Mouse (Mus musculus): Measurements from ENCODE around the gene Zfp799.

Gene Zfp799

DNA sequence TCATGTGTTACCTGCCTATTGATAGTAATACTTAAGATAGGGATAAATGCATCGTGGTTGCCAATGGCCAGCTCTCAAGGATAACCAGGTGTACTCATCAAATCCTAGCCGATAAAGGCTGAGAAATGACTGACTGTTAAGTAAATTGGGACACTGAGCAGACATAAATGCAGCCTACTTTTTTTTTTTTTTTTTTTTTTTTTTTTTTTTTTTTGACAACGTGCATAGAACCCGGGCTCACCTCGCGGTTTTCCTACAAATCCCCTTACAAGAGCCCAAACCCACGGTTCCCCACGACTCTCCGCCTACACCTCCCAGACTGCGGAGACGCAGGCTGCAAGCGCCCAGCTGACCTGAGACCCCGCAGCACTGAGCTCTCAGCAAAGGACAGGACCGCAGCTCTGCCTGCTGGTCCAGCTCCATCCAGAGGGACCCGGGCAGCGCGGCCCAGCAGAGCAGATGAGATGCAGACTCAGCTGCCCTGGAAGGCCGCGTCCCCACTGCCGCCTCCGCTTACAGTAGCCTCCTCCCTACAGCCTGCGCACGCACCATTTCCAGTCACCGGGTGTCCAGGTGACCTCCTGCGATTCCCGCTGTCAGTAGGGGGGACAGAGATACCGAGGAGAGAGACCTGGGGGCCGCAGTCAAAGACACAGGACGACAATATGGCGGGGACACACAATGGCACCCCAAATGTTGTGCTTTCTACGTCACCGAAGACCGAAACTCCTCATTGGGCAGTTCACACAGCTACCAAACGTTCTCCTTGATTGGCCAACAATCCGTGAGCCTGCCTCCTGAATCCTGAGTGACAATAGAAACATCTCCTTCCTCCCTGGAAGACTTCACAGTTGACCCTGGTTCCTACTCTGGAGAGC, at the start of gene Zfp799:
Gene Zfp799, minus strand, starts transcription at position 722 of the 878 bp plus-strand sequence.
- in situ Hi-C loops (cut with MboI, MseI) = no loop called here

DNA sequence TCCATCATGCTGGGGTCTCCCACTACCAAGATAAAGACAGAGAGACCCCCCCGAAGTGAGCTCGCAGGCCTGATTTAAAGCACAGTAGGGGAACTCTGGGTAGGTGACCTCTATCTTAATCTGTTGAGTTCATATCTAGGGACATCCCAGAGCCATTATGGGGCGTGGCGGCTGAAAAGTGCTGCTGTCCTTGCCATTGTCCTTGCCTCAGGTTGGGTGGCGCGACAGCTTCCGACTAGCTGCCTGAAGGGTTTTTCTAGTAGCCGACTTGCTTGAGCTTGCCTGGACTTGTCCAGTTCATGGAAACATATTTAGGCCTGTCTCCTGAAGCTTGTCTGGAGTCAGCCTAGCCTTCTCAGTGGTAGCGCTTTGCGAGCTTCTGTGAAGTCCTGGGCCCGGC, 48.7 kb upstream of the Zfp799 start:
- in situ Hi-C loops (cut with MboI, MseI) = no loop called here

DNA sequence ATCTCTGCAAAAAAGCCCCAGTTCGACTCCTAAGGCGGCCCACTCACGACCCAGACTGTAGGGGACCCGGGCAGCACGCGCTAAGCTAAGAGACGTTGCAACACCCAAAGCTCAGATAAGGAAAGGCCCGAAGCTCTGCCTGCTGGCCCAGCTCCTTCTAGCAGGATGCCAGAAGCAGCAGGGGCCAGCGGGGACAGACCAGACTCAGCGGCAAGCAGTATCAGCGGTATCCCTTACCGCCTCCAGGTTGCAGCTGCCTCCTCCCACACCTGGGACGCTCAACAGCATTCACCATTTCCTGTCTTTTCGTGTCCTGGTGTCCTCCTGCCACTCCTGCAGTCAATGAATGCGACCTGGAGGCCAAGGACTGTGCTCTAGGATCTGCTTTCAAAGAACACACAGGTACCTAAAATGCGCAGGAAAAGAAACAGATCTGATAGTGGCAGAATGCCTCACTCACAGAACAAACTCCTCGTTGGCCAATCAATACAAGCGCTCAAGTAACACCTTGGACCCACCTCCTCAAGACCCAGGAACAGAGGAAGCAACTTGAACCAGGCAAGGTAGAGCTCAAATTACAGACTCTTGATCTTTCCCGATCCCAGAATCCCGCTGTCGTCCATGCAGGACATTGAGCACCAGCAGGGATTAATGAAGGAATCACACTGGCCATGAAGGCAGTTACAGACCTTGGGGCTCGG, 47.6 kb upstream of the Zfp799 start:
- in situ Hi-C loops (cut with MboI, MseI) = no loop called here

- in situ Hi-C loops (cut with MboI, MseI) = loop anchor here (25.0 kb wide), 1 partner anchor 335 kb away; the partner anchor contains the start of gene Cyp4f16
Observed at GRCm38 (mm10) chr17:32872696-32873095, 42.6 kb upstream of the Zfp799 start.

DNA sequence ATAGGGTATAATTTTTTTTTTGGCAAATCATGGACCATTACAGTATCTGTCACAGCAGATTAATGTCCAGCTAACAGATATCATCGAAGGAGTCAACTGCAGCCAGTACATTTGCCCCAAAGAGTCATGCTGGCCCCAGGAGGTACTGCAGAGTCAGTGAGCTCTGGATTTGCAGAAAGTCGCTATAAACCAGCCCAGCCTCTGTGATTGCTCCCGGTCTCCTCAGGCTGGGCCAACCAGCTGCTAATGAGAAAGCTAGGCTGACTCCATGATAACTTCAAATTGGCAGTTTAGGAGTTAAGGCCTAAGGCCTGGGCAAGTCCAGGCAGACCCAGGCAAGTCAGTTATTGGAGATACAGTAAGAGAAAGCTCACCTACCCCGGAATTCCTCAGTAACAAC, 42.0 kb upstream of the Zfp799 start:
- in situ Hi-C loops (cut with MboI, MseI) = loop anchor here (25.0 kb wide), 1 partner anchor 335 kb away; the partner anchor contains the start of gene Cyp4f16

- in situ Hi-C loops (cut with MboI, MseI) = loop anchor here (25.0 kb wide), 1 partner anchor 334 kb away; the partner anchor contains the start of gene Cyp4f16
Observed at GRCm38 (mm10) chr17:32871483-32871882, 41.4 kb upstream of the Zfp799 start.

DNA sequence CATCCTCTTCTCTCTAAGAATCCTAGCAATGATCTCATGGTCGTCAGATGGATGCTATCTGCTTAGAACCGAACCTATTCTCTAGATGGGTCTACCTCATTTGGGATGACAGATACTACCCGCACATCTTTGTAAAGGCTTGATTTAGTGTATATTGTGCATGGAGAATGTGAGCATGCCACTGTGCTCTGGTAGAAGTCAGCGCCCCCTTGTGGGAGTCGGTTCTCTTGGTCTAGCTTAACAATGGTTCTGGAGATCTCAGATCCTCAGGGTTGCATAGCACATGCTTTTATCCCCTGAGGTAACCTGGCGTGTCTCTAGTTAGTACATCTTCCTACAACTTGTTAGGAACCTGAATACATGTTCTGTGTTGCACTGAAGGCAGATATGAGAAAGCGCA, 37.2 kb upstream of the Zfp799 start:
- in situ Hi-C loops (cut with MboI, MseI) = loop anchor here (10.0 to 25.0 kb wide), 2 partner anchors 330 to 1862 kb away; partner anchors contain the start of gene Cyp4f16

- in situ Hi-C loops (cut with MboI, MseI) = loop anchor here (25.0 kb wide), 1 partner anchor 319 kb away; the partner anchor contains the start of gene Cyp4f16
Observed at GRCm38 (mm10) chr17:32856713-32857112, 26.7 kb upstream of the Zfp799 start.

DNA sequence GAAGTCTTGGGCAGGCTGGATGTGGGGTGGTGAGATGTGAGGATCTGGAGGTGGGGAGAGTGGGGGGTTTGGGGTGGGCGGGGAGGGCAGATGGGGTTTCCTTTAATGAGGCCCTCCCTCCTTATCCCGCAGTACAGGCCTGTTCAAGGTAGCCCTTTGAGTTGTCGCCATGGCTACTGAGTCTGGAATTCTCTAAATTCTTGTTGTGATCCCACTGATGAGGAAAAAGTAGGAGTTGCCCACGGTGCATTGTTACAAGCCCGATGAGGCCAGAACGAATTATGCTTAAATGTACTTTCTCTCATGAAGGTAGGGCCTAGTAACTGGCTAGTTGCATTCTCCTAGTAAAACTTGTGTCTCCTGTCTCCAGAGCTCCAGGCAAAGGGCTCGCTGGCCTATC, 21.5 kb upstream of the Zfp799 start:
- in situ Hi-C loops (cut with MboI, MseI) = loop anchor here (25.0 kb wide), 1 partner anchor 314 kb away; the partner anchor contains the start of gene Cyp4f16

DNA sequence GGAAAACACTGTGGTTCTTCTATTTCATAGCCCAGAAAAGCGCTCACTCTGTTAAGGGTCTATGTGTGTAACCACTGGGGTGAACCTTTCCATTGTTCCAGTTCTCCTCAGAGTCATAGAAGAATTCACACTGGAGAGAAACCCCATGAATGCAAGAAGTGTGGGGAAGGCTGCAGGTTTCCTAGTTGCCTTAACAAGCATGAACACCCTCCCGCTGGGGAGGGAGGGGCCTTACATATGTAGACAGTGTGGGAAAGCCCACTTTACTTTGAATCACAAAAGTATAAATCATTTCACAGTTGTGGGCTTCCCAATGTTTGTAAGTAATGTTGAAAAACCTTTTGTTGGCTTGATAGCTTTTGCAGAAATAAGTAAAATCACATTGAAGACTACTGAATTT, 11.3 kb upstream of the Zfp799 start:
- in situ Hi-C loops (cut with MboI, MseI) = loop anchor here (10.0 kb wide), 1 partner anchor 63 kb away; no protein-coding TSS in a partner anchor

DNA sequence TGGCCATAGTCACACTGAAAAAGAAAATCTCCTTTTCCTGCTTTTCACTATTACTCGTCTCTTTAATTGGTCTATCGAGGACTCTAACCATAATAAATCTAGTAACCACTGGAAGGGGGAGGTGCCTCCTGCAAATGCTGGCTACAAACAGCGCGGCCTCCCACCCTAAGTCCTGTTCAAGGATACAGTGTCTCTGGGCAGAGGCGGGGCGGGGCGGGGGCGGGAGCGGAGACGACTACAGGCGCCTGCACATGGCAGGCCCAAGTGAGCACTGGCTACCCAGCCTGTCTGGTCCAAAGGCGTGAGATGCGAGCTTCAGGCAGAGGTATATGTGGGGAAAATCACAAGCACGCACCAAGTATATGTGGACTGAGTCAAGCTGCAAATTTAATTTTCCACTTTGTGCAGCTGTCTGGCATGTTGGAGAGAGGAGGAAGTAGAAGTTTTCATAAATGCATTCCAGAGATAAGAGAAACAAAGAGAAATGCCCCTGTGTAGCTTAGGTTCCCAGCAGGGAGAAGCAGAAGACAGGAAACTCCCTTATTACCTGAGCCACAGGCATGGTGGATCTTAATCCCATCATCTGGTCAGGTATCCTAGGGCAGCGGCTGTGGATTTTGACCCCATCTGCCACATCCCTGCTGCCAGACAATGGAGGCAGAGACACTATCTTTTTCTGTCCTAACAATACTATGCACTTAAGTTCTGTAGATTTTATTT, 9.2 kb upstream of the Zfp799 start:
- in situ Hi-C loops (cut with MboI, MseI) = no loop called here

GRCm38 (mm10) chr17:32830418-32830782, 339 bp upstream of the Zfp799 start:
- in situ Hi-C loops (cut with MboI, MseI) = no loop called here

GRCm38 (mm10) chr17:32816074-32816784, 13.8 kb downstream of the Zfp799 start:
- in situ Hi-C loops (cut with MboI, MseI) = no loop called here

GRCm38 (mm10) chr17:32814136-32814535, 15.9 kb downstream of the Zfp799 start:
- in situ Hi-C loops (cut with MboI, MseI) = no loop called here

DNA sequence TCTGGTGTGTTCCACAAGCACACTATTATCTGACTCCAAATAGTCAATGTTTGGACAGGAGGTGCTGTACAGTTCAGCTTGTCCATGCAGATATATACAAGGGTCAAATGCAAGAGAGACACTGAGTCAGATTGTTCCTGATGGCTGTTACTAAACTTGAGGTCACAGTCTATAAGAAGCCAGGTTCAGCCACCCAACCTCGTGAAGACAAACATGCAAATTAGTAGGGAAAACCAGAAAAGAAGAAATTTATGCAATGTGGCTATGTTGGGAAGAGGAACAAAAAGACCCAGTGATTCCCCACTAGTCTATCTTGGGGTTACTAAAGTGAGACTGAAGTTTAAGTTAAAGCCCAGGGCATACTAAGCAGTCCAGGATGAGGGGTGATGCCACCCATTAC, 19.4 kb downstream of the Zfp799 start:
- in situ Hi-C loops (cut with MboI, MseI) = no loop called here

GRCm38 (mm10) chr17:32809544-32810374, 20.3 kb downstream of the Zfp799 start, which contains the start of gene Zfp811:
Gene Zfp811, minus strand, starts transcription at chr17:32809931.
- in situ Hi-C loops (cut with MboI, MseI) = no loop called here

- in situ Hi-C loops (cut with MboI, MseI) = no loop called here
Observed at GRCm38 (mm10) chr17:32808921-32809320, 21.1 kb downstream of the Zfp799 start.

GRCm38 (mm10) chr17:32789244-32789643, 40.8 kb downstream of the Zfp799 start:
- in situ Hi-C loops (cut with MboI, MseI) = no loop called here

GRCm38 (mm10) chr17:32788576-32788975, 41.5 kb downstream of the Zfp799 start:
- in situ Hi-C loops (cut with MboI, MseI) = no loop called here

DNA sequence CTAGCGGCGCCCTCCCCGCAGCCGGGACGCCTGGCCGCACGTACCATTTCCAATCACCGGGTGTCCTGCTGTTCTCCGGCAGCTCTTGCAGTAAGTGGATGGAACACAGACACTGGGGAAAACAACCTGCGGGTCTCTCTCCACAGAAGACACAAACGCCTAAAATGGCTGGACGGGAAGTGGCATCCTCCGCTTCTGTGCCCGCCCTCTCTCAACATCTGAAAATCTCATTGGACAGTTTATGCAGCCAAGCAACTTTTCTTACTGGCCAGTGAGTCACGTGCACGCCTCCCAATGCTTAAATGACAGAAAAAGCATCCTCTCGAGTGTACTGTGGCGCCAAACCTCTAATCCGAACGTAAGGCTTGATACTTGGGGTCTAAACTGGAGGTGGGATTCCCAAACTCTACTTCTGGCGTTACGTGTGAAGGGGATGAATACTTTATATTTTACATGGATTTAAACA, 41.9 kb downstream of the Zfp799 start, which contains the start of gene Zfp871:
Gene Zfp871, minus strand, starts transcription at position 194 of the 466 bp plus-strand sequence.
- in situ Hi-C loops (cut with MboI, MseI) = no loop called here

Measured in T-helper 2 cell (primary cell).